Mouse (Mus musculus): ENCODE results near the gene Casq2.
"Not testable (repeated sequence)": the region's sequence is repeated elsewhere in the genome, so short reads cannot be mapped to it uniquely, and the experiment has no call there.

Gene Casq2

GRCm38 (mm10) chr3:102137158-102137557 lies 50.9 kb downstream of the Casq2 start:
- no peak for DNase-seq (ENCODE audit: low spot score)

DNA sequence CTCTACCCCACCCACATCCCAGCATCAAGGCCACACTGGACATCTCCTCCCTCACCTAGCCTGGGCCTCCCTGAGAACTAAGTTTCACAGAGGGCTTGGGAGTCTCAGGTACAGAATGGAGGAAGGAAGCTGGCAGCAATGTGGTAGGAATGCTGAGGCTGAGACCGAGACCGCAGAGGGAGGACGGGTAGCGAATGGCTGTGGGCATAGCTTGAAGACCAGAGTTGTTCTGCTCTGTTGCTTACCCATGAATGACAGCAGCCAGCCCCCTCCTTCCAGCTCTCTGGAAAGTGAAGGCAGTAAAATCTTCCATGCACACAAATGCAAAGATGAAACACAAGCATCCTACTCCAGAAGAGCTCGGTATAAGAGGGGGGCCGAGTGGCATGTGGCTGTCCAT lies 52.7 kb downstream of the Casq2 start:
- DNase-seq (ENCODE audit: low spot score) = no peak

- DNase-seq (ENCODE audit: low spot score) = no peak
Observed at GRCm38 (mm10) chr3:102140606-102141005, 54.4 kb downstream of the Casq2 start.

DNA sequence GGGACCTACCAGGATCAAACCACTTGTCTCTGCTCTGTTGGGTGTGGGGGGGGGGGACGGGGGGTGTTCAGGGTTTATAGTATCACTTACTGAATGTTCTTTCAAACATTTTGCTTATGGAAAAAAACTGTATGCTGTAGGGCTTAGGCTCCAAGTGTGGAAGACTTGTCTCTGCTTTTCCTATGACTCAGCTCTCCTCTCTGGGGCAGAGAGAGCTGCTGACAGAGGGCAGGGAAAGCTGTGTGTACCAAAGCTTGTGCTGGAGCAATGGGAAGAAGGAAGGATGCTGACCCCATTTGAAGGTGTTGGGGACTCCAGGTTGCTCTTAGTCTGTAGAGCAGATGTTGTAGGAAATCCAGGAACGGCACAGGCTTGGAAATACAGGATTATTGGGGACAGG lies 55.2 kb downstream of the Casq2 start:
- DNase-seq (ENCODE audit: low spot score) = no peak

GRCm38 (mm10) chr3:102141893-102142292 lies 55.7 kb downstream of the Casq2 start:
- DNase-seq (ENCODE audit: low spot score) = no peak

- no peak for DNase-seq (ENCODE audit: low spot score)
Observed at GRCm38 (mm10) chr3:102142947-102143346, 56.7 kb downstream of the Casq2 start.

- DNase-seq (ENCODE audit: low spot score) = no peak
Observed at GRCm38 (mm10) chr3:102143536-102143935, 57.3 kb downstream of the Casq2 start.

- no peak for DNase-seq (ENCODE audit: low spot score)
Observed at GRCm38 (mm10) chr3:102144401-102144800, 58.2 kb downstream of the Casq2 start.

- no peak for DNase-seq (ENCODE audit: low spot score)
Observed at GRCm38 (mm10) chr3:102145645-102146386, 59.6 kb downstream of the Casq2 start.

GRCm38 (mm10) chr3:102146428-102146827 lies 60.2 kb downstream of the Casq2 start:
- DNase-seq (ENCODE audit: low spot score) = no peak

DNA sequence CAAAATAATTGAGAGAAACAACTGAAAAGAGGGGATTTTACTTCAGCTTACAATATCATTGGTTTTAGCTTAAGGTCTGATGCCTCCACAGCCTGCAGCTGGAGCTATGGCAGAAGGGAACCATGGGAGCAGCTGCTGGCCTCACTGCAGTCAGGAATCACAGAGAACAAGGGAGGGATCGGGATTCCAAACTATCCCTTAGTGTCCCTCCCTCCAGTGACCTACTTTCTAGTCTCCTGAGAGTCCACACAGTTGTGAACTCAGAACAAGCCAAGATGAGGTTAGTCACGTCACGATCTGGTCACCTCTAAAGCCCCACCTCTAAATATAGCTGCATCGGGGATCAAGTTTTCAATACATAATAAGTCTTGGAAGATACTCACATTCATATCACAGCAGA lies 61.0 kb downstream of the Casq2 start:
- no peak for DNase-seq (ENCODE audit: low spot score)

DNA sequence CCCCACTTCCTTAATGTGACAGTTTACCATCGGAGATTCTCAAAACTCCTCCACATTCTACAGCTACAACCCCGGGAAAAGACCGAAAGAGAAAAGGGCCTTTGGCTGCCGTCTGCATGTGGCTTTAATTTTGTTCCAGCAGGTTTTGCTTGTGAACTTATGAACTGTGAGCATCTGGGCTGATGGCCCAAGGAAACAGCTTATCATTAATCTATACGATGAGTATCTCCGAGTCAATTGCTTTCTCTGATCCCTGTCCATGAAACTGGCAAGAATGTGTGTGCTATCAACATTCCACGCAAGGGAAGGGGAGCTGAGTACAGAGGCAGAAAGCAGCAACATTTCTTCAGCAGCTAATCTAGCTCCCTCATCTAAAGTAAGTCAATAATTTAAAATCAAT lies 63.7 kb downstream of the Casq2 start:
- no peak for DNase-seq (ENCODE audit: low spot score)

- no peak for DNase-seq (ENCODE audit: low spot score)
Observed at GRCm38 (mm10) chr3:102151850-102152249, 65.6 kb downstream of the Casq2 start.

DNA sequence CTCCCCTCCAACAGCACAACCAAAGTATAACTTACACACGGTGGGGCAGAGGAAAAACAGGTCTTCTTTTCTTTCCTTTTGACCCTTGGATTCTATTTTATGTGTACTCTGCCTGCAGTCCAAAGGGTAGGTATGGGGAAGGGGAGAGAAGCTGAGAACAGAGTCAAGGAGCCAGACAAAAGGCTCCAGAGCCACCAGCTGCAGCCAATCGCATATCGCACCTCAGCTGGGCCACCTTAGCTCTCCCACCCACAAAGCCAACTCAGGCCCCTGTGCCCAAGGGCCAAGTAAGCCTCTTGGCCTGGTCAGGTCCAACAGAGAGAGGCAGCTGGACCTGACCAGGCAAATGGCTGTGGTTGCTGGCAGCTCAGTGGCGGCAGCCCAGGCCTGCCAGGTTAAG lies 66.3 kb downstream of the Casq2 start:
- no peak for DNase-seq (ENCODE audit: low spot score)

GRCm38 (mm10) chr3:102152872-102153271 lies 66.7 kb downstream of the Casq2 start:
- no peak for DNase-seq (ENCODE audit: low spot score)

DNA sequence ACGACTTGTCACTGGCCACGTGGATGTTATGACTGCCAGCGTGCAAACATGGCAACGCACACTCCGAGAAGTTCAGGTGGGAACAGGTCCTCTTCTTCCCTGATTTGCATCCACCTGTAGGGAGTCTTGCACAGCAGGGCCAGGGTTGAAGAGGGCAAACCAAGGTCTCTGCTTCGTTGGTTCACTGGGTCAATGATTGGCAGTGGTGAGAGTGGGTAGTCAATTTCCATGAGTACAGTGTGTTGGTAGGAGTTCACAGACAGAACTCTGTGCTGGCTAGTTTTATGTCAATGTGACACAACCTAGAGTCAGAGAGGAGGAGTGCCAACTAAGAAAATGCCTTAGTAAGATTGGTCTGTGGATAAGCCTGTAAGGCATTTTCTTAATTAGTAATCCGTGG lies 67.9 kb downstream of the Casq2 start:
- DNase-seq (ENCODE audit: low spot score) = no peak

DNA sequence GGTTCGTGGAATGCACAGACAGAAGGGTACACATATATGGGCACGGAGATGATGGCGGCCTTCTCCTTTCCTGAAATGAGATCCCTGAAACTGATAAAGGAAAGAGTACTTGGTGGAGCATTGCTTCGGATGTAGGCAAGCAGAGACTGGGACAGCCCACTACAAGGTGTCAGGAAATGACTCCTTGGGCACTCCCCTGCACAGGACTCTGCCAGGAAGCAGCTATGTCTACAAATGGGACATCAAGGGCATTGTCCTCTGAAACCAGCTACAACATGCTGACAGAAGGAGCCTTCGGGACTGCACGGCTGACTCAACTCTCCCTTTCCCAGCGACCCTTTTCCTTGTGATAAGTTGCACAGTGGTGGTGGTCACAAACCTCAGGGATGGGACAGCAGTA lies 70.5 kb downstream of the Casq2 start:
- DNase-seq (ENCODE audit: low spot score) = no peak

- DNase-seq (ENCODE audit: low spot score) = no peak
Observed at GRCm38 (mm10) chr3:102157652-102158051, 71.4 kb downstream of the Casq2 start.

GRCm38 (mm10) chr3:102158759-102159422 lies 72.7 kb downstream of the Casq2 start:
- no peak for DNase-seq (ENCODE audit: low spot score)

DNA sequence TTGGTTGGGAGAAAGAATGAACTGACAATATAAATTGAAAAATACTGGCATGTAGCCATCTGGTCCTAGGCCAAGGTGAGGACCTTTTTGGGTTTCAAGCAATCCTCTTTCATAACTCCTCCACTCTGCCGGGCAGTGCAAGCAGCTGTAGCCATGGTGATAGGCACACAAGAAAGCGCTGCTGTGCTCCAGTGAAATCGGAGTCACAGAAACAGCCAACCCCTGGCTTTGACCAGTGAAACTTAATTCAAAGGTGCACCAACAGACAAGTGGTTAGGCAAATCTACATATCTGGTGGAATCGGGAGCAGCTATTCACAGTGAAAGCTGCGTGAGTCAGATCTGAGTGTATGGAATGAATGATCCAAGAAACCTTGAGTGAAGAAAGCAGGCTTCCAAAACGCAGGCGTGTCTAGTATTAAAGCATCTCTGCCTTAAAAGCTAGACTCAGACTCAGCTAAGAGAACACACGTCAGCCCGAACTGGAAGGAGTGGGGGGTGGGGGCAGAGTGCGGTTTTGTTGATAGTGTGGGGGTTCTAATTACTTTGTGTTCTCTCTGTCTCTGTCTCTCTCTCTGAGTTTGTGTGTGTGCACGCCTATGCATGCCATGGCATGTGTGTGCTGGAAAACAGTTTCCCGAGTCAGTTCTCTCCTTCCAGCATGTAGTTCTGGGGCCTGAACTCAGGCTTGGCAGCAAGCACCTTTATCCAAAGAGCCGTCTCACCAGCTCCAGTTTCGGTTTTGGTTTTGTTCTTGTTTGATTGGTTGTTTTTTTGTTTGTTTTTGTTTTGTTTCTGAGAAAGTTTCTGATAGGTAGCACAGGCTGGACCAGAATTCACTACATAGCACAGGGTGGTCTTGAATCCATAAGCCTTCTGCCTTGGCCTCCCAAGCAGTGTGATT lies 73.5 kb downstream of the Casq2 start:
- no peak for DNase-seq (ENCODE audit: low spot score)

DNA sequence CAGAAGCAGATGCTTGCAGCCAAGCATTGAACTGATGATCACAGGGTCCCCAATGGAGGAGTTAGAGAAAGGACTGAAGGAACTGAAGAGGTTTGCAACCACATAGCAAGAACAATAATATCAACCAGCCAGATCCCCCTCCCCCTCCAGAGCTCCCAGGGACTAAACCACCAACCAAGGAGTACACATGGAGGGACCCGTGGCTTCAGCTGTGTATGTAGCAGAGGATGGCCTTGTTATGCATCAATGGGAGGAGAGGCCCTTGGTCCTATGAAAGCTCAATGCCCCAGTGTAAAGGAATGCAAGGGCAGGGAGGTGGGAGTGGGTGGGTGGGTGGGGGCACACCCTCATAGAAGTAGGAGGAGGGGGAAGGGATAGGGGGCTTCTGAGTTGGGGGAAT lies 77.6 kb downstream of the Casq2 start:
- DNase-seq (ENCODE audit: low spot score) = not testable (repeated sequence)

DNA sequence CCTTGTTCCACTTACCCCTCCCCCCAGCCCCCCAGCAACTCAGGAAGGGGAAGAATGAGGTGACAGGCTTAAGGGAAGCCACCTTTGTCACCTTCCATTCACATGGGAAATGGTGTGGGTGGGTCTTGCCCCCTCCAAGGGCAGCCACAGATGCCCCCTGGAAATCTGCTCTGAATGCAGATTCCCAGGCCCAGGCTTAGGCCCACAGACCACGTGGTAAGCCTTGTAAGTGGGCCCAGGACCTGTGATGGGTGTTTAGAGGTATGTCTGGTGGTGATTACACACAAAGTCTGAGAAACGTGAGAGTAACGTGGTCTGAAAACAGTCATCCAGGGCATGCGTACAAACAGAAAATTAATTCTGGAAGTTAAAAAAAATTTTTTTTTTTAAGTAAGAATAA lies 78.7 kb downstream of the Casq2 start:
- DNase-seq (ENCODE audit: low spot score) = no peak
